Mouse (Mus musculus): Measurements from ENCODE around the gene Zbtb43. TPM values are rescaled to one million over a fixed set of nuclear protein-coding genes. Genes with fewer than 3 reads are reported as not detected.

Zbtb43 gene
- 3.9 TPM for polyA plus RNA-seq (2015; fragmentation: Illumina TruSeq; extraction: RNeasy Lipid Tissue Mini Kit (QIAGEN cat#74804); ENCODE audit: insufficient read depth, low read depth, low replicate concordance)

GRCm38 (mm10) chr2:33468466-33469097 is at the start of gene Zbtb43:
Gene Zbtb43 (minus strand): TSS chr2:33468559.

GRCm38 (mm10) chr2:33430771-33431699 is 37.3 kb downstream of the Zbtb43 start, which contains the start of gene Zbtb34:
Gene Zbtb34 (minus strand): TSS chr2:33431324.

Other genes starting within 250 kb of the Zbtb43 start
- gene Ralgps1, start 97.1 kb downstream of the Zbtb43 start, polyA plus RNA-seq (2015; fragmentation: Illumina TruSeq; extraction: RNeasy Lipid Tissue Mini Kit (QIAGEN cat#74804); ENCODE audit: insufficient read depth, low read depth, low replicate concordance): 3.0 TPM
- gene Zbtb34, start 37.2 kb downstream of the Zbtb43 start, polyA plus RNA-seq (2015; fragmentation: Illumina TruSeq; extraction: RNeasy Lipid Tissue Mini Kit (QIAGEN cat#74804); ENCODE audit: insufficient read depth, low read depth, low replicate concordance): 1.1 TPM
- not detected for gene Lmx1b, start 172.0 kb upstream of the Zbtb43 start, polyA plus RNA-seq (2015; fragmentation: Illumina TruSeq; extraction: RNeasy Lipid Tissue Mini Kit (QIAGEN cat#74804); ENCODE audit: insufficient read depth, low read depth, low replicate concordance)